Mouse (Mus musculus): ENCODE measurements around the gene Sowaha.
"Not testable (repeated sequence)": the region's sequence is repeated elsewhere in the genome, so short reads cannot be mapped to it uniquely, and the experiment has no call there.

Sowaha gene

DNA sequence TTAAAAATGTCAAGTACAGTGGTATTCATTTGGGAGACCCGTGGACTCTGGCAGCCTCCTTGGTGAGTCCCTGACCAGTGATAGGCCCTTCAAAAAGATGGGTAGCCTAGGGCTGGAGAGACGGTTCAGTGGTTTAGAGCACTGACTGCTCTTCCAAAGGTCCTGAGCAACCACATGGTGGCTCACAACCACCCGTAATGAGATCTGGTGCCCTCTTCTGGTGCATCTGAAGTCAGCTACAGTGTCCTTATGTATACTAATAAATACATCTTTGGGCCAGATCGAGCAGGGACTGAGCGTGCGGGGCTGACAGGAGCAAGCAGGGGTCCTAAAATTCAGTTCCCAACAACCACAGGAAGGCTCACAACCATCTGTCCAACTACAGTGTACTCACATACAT lies 36.2 kb downstream of the Sowaha start:
- DNase-seq (ENCODE audit: low spot score in 2 of 2): no peak

DNA sequence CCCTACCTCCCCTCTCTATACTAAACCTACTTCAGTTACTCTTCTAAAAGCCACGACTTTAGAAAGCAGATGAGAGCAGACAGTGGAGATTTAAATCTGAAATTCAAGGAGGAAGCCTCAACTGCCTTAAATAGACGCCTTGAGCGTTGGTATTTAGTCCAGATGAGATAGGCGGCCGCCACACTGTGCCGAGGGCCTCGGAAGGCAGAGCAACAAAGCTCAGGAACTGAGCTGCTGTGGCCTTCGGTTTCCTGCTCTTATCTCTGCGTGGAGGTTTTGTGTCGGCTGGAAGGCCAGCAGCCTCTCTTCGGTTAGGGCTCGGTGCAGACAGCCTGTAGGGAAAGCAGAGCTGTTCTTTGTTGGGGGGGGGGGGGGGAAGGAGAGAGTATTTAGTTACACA lies 38.2 kb downstream of the Sowaha start:
- no peak for DNase-seq (ENCODE audit: low spot score in 2 of 2)

- DNase-seq (ENCODE audit: low spot score in 2 of 2): no peak
Measured at GRCm38 (mm10) chr11:53436338-53436737, 43.7 kb downstream of the Sowaha start.

- no peak for DNase-seq (ENCODE audit: low spot score in 2 of 2)
Measured at GRCm38 (mm10) chr11:53435504-53435903, 44.6 kb downstream of the Sowaha start.

DNA sequence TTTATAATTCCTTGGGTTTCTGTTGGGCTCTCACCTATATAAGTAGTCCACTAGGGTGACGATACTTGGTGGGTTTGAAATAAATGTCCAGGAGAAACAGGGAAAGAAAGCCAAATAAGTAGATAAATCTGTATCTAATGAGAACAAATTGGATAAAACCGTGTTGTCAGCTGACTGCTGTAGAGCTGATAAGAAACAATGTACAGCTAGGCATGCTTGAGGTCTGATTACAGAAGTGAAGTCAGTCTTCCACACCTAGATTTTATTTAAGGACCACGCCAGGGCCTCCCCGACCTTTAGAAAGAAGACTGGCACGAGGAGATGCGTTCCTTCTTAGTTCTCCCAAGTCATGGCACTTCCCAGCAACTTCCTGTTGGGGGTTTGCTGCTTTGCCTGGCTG lies 47.0 kb downstream of the Sowaha start:
- no peak for DNase-seq (ENCODE audit: low spot score in 2 of 2)

GRCm38 (mm10) chr11:53431347-53432056 lies 48.6 kb downstream of the Sowaha start:
- no peak for DNase-seq (ENCODE audit: low spot score in 2 of 2)

GRCm38 (mm10) chr11:53430670-53431346 lies 49.3 kb downstream of the Sowaha start, which contains the start of the genes Uqcrq and Gdf9:
Uqcrq (minus strand) TSS chr11:53430831.
Gdf9 (plus strand) TSS chr11:53431023.
- peak; percentile 96 to 97 for DNase-seq (ENCODE audit: low spot score in 2 of 2)

- DNase-seq (ENCODE audit: low spot score in 2 of 2): no peak
Measured at GRCm38 (mm10) chr11:53430300-53430669, 49.8 kb downstream of the Sowaha start.

DNA sequence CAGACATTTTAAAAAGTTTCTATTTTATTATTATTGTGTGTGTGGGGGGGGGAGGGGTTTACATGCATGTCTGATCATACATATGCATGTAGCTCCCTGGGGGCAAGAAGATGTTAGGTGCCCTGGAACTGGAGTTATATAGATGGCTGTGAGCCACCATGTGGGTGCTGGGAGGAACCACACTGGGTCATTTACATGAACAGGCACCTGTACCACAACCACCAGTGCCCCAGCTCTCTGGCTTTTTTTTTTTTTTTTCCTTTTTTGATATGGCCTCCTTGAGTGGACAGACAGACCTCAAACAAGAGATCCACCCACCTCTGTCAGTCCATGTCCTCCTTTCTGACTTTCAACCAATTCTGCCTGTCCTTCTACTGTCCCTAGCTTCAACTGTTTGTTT lies 50.9 kb downstream of the Sowaha start:
- DNase-seq (ENCODE audit: low spot score in 2 of 2): no peak

GRCm38 (mm10) chr11:53428716-53429057 lies 51.4 kb downstream of the Sowaha start:
- no peak for DNase-seq (ENCODE audit: low spot score in 2 of 2)

DNA sequence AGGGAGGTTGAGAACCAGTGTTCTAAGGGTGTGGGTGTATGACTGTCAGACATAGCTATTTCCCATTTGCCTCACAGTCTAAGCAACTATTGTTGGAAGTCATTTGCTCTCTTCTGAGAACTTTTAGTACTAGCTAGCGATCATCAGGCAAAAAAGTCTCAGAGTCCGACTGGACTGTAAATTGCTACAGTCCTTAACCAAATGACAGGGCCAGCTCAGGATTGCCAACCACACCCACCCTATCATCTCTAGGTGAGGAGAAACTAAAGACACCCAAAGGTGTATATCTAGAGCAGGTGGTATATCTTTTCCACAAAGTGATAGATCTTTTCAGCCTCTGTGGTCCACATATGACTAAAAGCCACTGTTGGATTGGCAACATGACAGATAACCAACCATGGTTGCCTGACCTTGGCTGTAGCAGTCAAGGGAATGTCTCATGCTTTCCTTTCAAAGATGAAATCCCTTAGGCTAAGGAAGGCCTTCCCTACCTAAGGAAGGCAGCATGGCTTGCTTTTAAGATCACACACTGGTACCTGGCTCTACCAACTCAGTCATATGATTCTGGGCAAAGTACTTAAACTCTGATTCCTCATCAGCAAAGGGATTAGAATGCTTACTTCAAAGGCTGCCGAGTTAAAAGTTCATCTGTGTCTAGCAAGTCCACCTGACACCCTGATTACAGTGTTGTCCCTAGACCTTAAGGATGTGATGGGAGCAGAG lies 51.9 kb downstream of the Sowaha start:
- no peak for DNase-seq (ENCODE audit: low spot score in 2 of 2)

DNA sequence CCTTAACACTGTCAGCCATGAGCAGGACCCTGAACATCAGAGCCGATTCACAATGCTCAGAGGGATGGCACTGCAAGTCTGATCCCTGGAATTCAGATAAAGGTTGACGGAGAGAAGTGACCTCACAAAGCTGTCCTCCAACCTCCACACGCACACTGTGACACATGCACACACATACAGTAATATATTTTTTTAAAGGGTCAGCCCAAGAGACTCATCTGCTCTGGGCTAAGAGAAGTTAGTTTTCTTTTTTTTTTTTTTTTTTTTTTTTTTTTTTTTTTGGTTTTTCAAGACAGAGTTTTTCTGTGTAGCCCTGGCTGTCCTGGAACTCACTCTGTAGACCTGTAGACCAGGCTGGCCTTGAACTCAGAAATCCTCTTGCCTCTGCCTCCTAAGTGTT lies 53.2 kb downstream of the Sowaha start:
- not testable (repeated sequence) for DNase-seq (ENCODE audit: low spot score in 2 of 2)
